9 mouse cellular contexts compared by ENCODE assay signal in the genomic region with DNA sequence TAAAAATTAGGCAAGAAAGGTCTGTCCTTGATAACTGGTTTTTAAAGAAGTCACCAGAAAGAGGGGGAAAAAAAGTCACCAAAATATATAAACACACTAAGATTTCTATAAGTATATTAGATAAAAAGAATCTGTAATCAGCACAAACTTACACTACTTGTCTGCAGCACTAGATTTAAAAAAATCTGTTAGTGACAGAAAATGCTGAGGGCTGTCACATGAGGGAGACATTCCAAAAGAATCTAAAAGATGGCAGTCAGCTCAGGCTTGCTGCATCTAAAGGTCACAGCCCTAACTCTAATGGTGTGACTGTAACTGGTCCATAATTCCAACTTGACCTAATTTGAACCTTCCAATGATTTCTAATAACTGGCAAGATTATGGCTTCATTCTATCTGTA. TPM values are rescaled to one million over a fixed set of nuclear protein-coding genes. Genes with fewer than 3 reads are reported as not detected.
A peak's percentile ranks its signal among the peaks of the same experiment; 100 is the strongest.
DNase-seq lines count a peak whose midpoint lies in the region; ATAC-seq and TF ChIP-seq lines count a peak whose summit lies in the region.
"Had no signal": no experiment of that assay in that cellular context is flagged by ENCODE, and none has a peak within 500 bp of the region (broad histone marks: within the 10 kb centered on the region; RNA-seq: fewer than 3 reads in every experiment).

No protein-coding gene starts in this region.

- peaks cover 9 to 42% of the 10 kb centered on the region in 2 experiments for H3K4me1 ChIP-seq in heart, embryonic 14.5 days (ENCODE audit: control insufficient read depth in 2 of 2, insufficient read depth in 2 of 2, low read length in 2 of 2)
- peaks cover 16% of the 10 kb centered on the region for H3K4me1 ChIP-seq in forebrain, postnatal 0 days (ENCODE audit: insufficient read depth)

- no peaks in the 10 kb centered on the region for H3K27me3 ChIP-seq in heart, embryonic 14.5 days (ENCODE audit: control insufficient read depth, insufficient read depth, low read length)
- H3K27me3 ChIP-seq in forebrain, postnatal 0 days (ENCODE audit: insufficient read depth, low read length) = no peaks in the 10 kb centered on the region

- peak overlapping the region; percentile 78 for H3K4me2 ChIP-seq in heart, embryonic 14.5 days (ENCODE audit: low read length)
- H3K4me2 ChIP-seq in forebrain, postnatal 0 days (ENCODE audit: low read depth) = peak overlapping the region; percentile 94

- no peak for DNase-seq in heart, adult 8-10 months (ENCODE audit: low spot score)
- peak; percentile 29 for DNase-seq in A20 (ENCODE audit: low read depth, low spot score)
- DNase-seq in forebrain, postnatal 0 days = no peak
- DNase-seq in thymus, postnatal 4 days = no peak
- no peak for DNase-seq in frontal cortex, postnatal 10 days (ENCODE audit: low spot score in 2 of 2)
- DNase-seq in right cerebral cortex, adult 18-20 months = no peak
- DNase-seq: gastrocnemius, postnatal 10 days had no signal

- H3K27ac ChIP-seq in heart, embryonic 14.5 days (replicated peaks in 1 of 2; ENCODE audit: control insufficient read depth in 1 of 2, insufficient read depth in 1 of 2, low read depth in 2 of 2, low read length in 2 of 2) = no peak overlapping the region
- no peak overlapping the region for H3K27ac ChIP-seq in forebrain, postnatal 0 days (ENCODE audit: low read depth, low read length)
- no peak overlapping the region for H3K27ac ChIP-seq in macrophage

- no peaks in the 10 kb centered on the region for H3K9me3 ChIP-seq in heart, embryonic 14.5 days (ENCODE audit: control insufficient read depth, low read length)
- no peaks in the 10 kb centered on the region for H3K9me3 ChIP-seq in forebrain, postnatal 0 days (ENCODE audit: low read length)

- no peak for ATAC-seq in heart, embryonic 14.5 days (ENCODE audit: insufficient number of reproducible peaks, insufficient read depth, low FRiP score, low read depth)
- ATAC-seq in forebrain, postnatal 0 days = no peak

- peaks cover 92% of the 10 kb centered on the region for H3K79me2 ChIP-seq in macrophage (ENCODE audit: inconsistent target)

- peak overlapping the region; percentile 93 for H3K9ac ChIP-seq in heart, embryonic 14.5 days (ENCODE audit: low read length)
- H3K9ac ChIP-seq in forebrain, postnatal 0 days = 0 out of 2 replicates have a peak overlapping the region, but pooled peaks have one; percentile 87

- peak; percentile 9; the same call in 1 of the 2 replicates for TF ChIP-seq CTCF in forebrain, postnatal 0 days (IDR thresholded peaks at IDR 0.05; ENCODE audit: low read depth)

- H3K4me3 ChIP-seq in heart, embryonic 14.5 days (ENCODE audit: control insufficient read depth in 1 of 2, insufficient read depth in 1 of 2, low read depth in 1 of 2, low read length in 2 of 2) = peak overlapping the region in 1 of 2 experiments; percentile 87; a peak in 2 of 4 replicates
- H3K4me3 ChIP-seq in forebrain, postnatal 0 days (ENCODE audit: low read depth, low read length) = peak overlapping the region; percentile 88; the same call in 1 of the 2 replicates
- H3K4me3 ChIP-seq in macrophage (ENCODE audit: inconsistent target) = peak overlapping the region; percentile 68; the same call in 1 of the 2 replicates

- peaks cover 13% of the 10 kb centered on the region for H3K36me3 ChIP-seq in heart, embryonic 14.5 days (ENCODE audit: control insufficient read depth, insufficient read depth, low read length)
- H3K36me3 ChIP-seq in forebrain, postnatal 0 days (ENCODE audit: insufficient read depth) = 0 out of 2 replicates have a peak, but pooled peaks cover 3% of the 10 kb centered on the region
- H3K36me3 ChIP-seq in macrophage (ENCODE audit: inconsistent target) = no peaks in the 10 kb centered on the region

RNA-seq across cellular contexts. Expression of a gene that starts 2.0 kb away (rescaled TPM):
- 43.0 and 44.8 TPM in 2 replicates for polyA plus RNA-seq in heart, embryonic 14.5 days (2014; fragmentation: Nextera tagmentation; extraction: Ambion mirVana)
- total RNA-seq in heart, adult 8-10 months (2022) = 10 to 100 TPM; 15.0 to 16.7 (median 15.8) TPM
- total RNA-seq in forebrain, postnatal 0 days (2014; rRNA removed) = 37.6 and 38.7 TPM in 2 replicates
- 54.7 and 58.9 TPM in 2 replicates for polyA plus RNA-seq in forebrain, postnatal 0 days (2015; fragmentation: Nextera tagmentation; extraction: Ambion mirVana)
- 10 to 100 TPM in 18 of 26 experiments, 1 to 10 TPM in 8; 7.6 to 20.0 (median 12.4) TPM for total RNA-seq in macrophage (2018; cell fraction: chromatin; rRNA removed)
- total RNA-seq in macrophage (2018; cell fraction: cytosol; rRNA removed) = 10 to 100 TPM; 26.2 to 38.3 (median 34.2) TPM
- 10 to 100 TPM in 25 of 26 experiments, 1 to 10 TPM in 1; 8.3 to 23.7 (median 15.9) TPM for total RNA-seq in macrophage (2018; cell fraction: nucleus; rRNA removed)
- polyA plus RNA-seq in macrophage (2018) = 25.4 to 31.8 TPM (median 29.8 TPM) in 3 replicates

RNA-seq across cellular contexts. Expression of a gene that starts 2.2 kb away (rescaled TPM):
- 15.4 and 20.0 TPM in 2 replicates for polyA plus RNA-seq in heart, embryonic 14.5 days (2014; fragmentation: Nextera tagmentation; extraction: Ambion mirVana)
- 1 to 10 TPM; 5.9 to 8.4 (median 6.8) TPM for total RNA-seq in heart, adult 8-10 months (2022)
- total RNA-seq in forebrain, postnatal 0 days (2014; rRNA removed) = 34.2 and 36.7 TPM in 2 replicates
- polyA plus RNA-seq in forebrain, postnatal 0 days (2015; fragmentation: Nextera tagmentation; extraction: Ambion mirVana) = 23.4 and 25.7 TPM in 2 replicates
- 10 to 100 TPM; 11.0 to 52.3 (median 24.4) TPM for total RNA-seq in macrophage (2018; cell fraction: chromatin; rRNA removed)
- 10 to 100 TPM in 8 of 26 experiments, 1 to 10 TPM in 18; 3.6 to 12.4 (median 8.7) TPM for total RNA-seq in macrophage (2018; cell fraction: cytosol; rRNA removed)
- total RNA-seq in macrophage (2018; cell fraction: nucleus; rRNA removed) = 10 to 100 TPM in 25 of 26 experiments, 1 to 10 TPM in 1; 7.3 to 36.6 (median 16.2) TPM
- polyA plus RNA-seq in macrophage (2018) = 8.5 to 11.5 TPM (median 8.9 TPM) in 3 replicates

RNA-seq across cellular contexts. Expression of a gene that starts 27.8 kb away (rescaled TPM):
- polyA plus RNA-seq in heart, embryonic 14.5 days (2014; fragmentation: Nextera tagmentation; extraction: Ambion mirVana) = 0.18 and 0.19 TPM in 2 replicates
- not detected for total RNA-seq in heart, adult 8-10 months (2022)
- not detected in 2 replicates for total RNA-seq in forebrain, postnatal 0 days (2014; rRNA removed)
- polyA plus RNA-seq in forebrain, postnatal 0 days (2015; fragmentation: Nextera tagmentation; extraction: Ambion mirVana) = 0.10 and 0.30 TPM in 2 replicates
- 1 to 10 TPM in 1 of 26 experiments, under 1 TPM in 1, not detected in 24; 0.94 to 1.3 TPM for total RNA-seq in macrophage (2018; cell fraction: chromatin; rRNA removed)
- total RNA-seq in macrophage (2018; cell fraction: cytosol; rRNA removed) = not detected
- total RNA-seq in macrophage (2018; cell fraction: nucleus; rRNA removed) = 1 to 10 TPM in 1 of 26 experiments, under 1 TPM in 2, not detected in 23; 0.40 to 1.6 (median 0.46) TPM
- not detected in 3 replicates for polyA plus RNA-seq in macrophage (2018)
- total RNA-seq: gastrocnemius, postnatal 10 days had no signal

RNA-seq across cellular contexts. Expression of a gene that starts 32.1 kb away (rescaled TPM):
- polyA plus RNA-seq in heart, embryonic 14.5 days (2014; fragmentation: Nextera tagmentation; extraction: Ambion mirVana) = 13.4 and 13.6 TPM in 2 replicates
- 1 to 10 TPM; 2.8 to 4.4 (median 4.0) TPM for total RNA-seq in heart, adult 8-10 months (2022)
- 36.9 and 48.2 TPM in 2 replicates for total RNA-seq in forebrain, postnatal 0 days (2014; rRNA removed)
- 33.1 and 39.1 TPM in 2 replicates for polyA plus RNA-seq in forebrain, postnatal 0 days (2015; fragmentation: Nextera tagmentation; extraction: Ambion mirVana)
- 10 to 100 TPM in 25 of 26 experiments, 1 to 10 TPM in 1; 9.0 to 47.0 (median 27.2) TPM for total RNA-seq in macrophage (2018; cell fraction: chromatin; rRNA removed)
- 10 to 100 TPM; 21.9 to 44.2 (median 30.4) TPM for total RNA-seq in macrophage (2018; cell fraction: cytosol; rRNA removed)
- total RNA-seq in macrophage (2018; cell fraction: nucleus; rRNA removed) = 10 to 100 TPM; 17.8 to 47.8 (median 28.3) TPM
- 21.0 to 39.9 TPM (median 35.9 TPM) in 3 replicates for polyA plus RNA-seq in macrophage (2018)

RNA-seq across cellular contexts. Expression of a gene that starts 33.0 kb away (rescaled TPM):
- 17.0 and 20.1 TPM in 2 replicates for polyA plus RNA-seq in heart, embryonic 14.5 days (2014; fragmentation: Nextera tagmentation; extraction: Ambion mirVana)
- 10 to 100 TPM; 21.0 to 26.0 (median 22.8) TPM for total RNA-seq in heart, adult 8-10 months (2022)
- total RNA-seq in forebrain, postnatal 0 days (2014; rRNA removed) = 37.2 and 48.8 TPM in 2 replicates
- 25.3 and 28.6 TPM in 2 replicates for polyA plus RNA-seq in forebrain, postnatal 0 days (2015; fragmentation: Nextera tagmentation; extraction: Ambion mirVana)
- total RNA-seq in macrophage (2018; cell fraction: chromatin; rRNA removed) = 100 to 1,000 TPM in 1 of 26 experiments, 10 to 100 TPM in 25; 22.2 to 112 (median 59.5) TPM
- 10 to 100 TPM; 21.3 to 31.8 (median 27.4) TPM for total RNA-seq in macrophage (2018; cell fraction: cytosol; rRNA removed)
- 10 to 100 TPM; 19.8 to 73.1 (median 37.1) TPM for total RNA-seq in macrophage (2018; cell fraction: nucleus; rRNA removed)
- polyA plus RNA-seq in macrophage (2018) = 23.1 to 31.0 TPM (median 28.9 TPM) in 3 replicates
